Mouse (Mus musculus) embryonic fibroblast, embryonic 13.5 days (primary cell): ENCODE data around the gene Parm1.

ENCODE experiments used
- CTCF ChIP-seq: IDR thresholded peaks from 2 replicates; pipeline ENCODE4 v1.5.1; 2011; ENCODE audit warnings: mild to moderate bottlenecking, control low read depth, low read length, moderate library complexity, borderline replicate concordance; ENCODE audit not compliant: insufficient read depth
- POLR2A ChIP-seq: IDR thresholded peaks from 2 replicates; pipeline ENCODE4 v1.6.1; 2011; ENCODE audit warnings: low read depth, mild to moderate bottlenecking, control low read depth, low read length, moderate library complexity

DNA sequence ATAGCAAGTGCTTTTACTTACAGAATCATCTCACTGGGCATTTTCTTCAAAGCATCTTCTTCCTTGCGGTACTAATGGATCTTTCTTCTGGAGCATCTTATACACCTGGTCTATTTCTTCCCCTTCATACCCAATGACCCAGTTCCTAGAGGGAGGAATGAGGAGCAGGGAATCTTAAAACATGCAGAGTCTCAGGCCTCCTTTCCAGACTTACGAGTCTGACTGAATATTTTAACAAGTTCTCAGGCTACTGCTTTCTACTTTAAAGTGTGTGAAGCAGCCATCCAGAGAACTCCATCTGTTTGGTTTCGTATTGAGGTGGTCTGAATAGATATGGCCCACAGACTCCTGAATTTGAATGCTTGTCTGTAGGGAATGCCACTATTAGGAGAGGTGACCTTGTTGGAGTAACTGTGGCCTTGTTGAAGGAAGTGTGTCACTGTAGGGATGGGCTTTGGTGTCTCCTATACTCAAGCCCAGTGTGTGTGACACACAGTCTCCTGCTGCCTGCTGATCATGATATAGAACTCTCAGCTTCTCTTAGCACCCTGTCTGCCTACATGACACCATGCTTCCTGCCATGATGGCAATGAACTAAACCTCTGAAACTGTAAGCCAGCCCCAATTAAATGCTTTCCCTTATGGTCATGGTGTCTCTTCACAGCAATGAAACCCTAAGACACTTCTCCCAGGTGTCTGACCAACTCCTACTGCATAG is 137.1 kb downstream of the Parm1 start:
- TF ChIP-seq CTCF (no peak), POLR2A (no peak)
